Mouse (Mus musculus): ENCODE results near the gene Tbca.

Gene Tbca

DNA sequence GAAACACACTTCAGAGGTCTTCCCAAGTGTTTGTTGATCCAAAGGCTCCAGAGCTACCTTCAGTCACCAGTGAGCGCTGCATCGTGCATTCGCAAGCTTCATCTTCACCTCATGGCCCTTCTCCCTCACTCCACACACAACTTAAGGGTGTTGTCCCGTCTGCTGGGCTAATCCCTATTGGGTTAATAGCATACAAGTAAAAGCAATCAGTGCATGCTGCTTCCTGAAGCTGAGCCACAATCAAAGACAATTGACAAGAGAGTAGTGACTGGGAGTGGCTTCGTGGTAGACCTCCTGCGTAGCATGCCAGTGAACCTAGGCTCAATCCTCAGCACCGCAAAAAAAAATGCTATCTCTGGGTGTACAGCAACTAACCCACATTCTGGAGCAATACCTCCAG is 59.2 kb downstream of the Tbca start:
- DNase-seq (ENCODE audit: low read depth, low spot score), result no peak

DNA sequence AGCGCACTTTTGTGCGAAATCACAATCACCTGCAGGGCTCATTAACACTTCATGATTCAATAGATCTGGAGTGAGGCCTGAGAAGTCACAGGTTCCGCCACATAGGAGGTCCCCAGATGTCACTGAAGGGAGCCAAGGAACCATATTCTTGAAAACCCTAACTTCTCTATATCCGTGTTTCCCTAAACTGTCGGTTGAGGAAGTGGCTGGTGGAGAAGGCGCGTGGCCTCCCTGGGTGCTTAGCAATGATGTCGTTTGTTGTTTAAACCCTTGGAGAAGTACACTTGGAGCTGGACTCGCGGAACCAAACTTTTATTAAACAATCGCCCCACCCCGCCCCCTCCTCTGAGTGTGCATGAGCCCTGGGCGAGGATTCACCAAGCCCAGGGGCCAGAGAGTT is 60.6 kb downstream of the Tbca start:
- no peak for DNase-seq (ENCODE audit: low read depth, low spot score)

DNA sequence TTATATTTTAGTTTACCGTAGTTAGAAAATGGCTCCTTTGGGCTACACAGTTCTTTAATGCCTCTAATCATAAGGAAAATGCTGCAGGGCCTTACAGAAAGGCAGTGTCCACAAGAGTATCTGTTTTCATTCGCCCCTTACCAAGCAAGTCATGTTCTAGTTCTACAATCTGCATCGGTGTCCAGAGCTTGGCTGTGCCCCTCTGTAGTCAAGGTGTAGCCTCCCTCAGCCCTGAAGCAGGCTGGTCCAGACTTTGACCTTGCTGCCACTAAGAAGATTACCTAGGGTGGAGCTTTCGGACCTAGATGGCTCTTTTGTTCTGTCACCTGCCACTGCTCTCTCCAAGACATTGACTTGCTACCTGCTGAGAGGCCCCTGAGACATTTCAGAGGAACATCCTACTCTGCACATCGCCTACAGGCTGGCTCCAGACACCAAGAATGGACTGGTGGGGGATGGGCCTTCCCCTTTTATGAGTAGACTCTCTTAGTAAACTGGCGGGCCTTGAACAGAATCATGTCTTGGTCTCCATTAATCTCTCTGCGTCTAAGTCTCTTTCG is 69.4 kb downstream of the Tbca start:
- no peak for DNase-seq (ENCODE audit: low read depth, low spot score)

DNA sequence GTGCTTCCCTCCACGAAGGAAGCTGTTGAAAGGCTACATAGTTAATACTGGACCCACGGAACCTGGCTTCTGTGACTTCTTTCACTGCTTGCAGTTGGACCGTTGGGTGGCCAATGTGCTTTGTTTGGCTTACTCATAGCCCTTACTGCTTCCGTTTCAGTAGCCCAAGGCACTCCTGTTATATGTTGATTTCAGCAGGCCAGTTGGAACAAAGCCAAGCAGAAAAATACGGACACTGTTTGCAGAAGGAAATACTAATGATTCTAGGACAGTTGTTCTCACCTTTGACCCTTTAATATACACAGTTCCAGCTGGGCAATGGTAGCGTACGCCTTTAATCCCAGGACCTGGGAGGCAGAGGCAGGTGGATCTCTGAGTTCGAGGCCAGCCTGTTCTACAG is 70.5 kb downstream of the Tbca start:
- no peak for DNase-seq (ENCODE audit: low read depth, low spot score)

DNA sequence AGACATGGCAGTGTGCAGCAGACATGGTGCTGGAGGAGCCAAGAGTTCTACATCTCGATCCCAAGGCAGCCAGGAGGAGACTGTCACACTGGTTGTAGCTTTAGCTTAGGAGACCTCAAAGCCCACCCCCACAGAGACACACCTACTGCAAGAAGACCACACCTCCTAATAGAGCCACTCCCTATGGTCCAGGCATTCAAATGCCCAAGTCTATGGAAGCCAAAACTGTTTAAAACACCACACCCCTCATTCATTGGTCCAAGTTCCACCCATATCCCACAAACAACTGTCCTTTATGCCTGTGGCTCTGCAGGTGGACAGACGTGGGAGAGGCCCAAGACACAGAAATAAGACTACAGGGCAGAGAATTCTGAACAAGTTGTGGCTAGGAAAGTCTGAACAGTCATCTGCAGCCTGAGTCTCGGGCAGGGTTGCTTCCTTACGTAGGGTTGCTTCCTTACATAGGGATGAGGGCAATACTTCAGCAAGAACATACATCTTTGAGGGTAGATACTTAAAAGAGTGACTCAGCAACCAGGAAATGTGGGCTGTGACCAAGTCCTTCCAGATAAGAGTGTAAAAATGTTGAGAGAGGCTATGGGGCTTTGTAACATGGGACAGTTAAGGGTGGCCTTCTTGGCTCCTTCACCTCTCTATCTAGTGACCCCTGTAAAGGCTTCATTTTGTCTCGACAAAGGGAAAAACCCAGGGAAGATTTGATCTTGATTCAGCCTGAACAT is 74.0 kb downstream of the Tbca start:
- no peak for DNase-seq (ENCODE audit: low read depth, low spot score)

DNA sequence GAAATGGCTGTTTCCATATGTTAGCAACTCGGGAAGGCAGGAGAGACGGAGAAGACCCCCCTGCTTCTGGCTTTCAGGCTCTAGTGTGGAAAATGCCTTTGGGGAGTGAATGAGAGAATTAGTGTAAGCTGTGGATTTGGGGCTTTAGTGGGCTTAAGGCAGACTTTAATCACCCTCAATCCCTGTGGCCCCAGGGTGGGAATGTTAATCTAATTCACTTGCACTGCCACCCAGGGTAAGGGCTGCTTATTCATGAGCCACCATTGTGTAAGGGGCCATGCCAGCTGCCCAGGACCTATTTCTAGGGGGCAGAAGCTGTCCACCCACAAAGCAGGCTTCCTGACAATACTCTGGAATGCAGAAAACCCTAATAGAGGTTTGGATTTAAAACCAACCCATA is 78.2 kb downstream of the Tbca start:
- no peak for DNase-seq (ENCODE audit: low read depth, low spot score)

DNA sequence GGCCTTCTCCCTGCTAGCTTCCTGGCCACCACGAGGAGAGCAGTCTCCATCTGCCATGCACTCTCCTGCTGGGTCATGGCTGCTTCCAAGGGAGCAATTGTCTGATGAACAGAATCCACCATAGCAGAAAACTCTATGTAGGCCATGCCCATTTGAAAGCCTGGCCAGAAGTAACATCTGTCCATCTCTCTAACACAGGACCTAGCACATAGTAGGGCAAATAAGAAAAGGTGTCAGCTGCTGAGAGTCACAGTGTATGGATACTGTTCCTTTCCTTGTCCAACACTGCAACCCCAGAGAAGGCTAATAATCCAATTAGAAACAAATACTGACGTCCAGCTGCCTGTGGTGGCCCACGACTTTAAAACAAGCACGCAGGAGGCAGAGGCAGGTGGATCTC is 79.1 kb downstream of the Tbca start:
- DNase-seq (ENCODE audit: low read depth, low spot score), result no peak

DNA sequence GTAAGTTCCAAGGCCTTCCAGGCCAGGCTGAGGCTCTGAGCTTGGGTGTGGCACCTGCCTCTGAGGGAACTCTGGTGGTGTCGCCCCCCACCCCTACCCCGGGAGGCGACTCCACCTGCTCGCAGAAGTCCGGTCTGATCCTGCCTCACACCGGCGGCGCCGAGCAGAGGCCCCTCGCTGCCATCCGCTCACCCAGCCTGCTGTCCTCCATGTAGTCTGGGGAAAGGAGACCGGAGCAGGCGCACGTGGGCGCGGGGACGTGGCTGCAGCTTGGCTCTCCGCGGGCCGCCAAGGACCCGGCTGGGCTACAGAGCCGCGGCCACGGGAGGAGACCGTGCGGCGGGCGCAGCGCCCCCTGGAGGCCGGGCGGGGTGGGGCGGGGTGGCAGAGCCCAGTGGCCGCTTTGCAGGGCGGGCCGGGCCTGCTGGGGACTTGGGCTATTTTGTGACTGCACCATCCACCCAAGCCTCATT is 79.8 kb downstream of the Tbca start:
- DNase-seq (ENCODE audit: low read depth, low spot score), result no peak

DNA sequence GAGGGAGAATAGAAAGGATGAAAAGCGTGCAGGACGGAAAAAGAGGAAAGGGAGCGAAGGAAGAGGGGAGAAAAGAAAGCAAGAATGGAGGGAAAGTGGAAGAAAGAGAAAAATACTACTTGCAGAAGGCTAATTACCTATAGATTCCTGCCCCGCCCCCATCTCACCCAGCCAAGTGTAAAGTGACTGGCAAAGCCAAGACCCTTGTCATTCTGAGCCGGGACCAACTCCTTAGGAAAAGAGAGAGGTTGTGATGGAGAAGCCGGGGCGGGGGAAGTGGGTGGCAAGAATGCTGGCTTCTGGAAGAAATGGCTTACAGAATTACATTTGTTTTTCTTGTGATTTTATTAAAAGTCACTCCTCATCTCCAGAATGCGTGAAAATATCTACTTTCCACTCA is 80.8 kb downstream of the Tbca start:
- DNase-seq (ENCODE audit: low read depth, low spot score), result no peak

DNA sequence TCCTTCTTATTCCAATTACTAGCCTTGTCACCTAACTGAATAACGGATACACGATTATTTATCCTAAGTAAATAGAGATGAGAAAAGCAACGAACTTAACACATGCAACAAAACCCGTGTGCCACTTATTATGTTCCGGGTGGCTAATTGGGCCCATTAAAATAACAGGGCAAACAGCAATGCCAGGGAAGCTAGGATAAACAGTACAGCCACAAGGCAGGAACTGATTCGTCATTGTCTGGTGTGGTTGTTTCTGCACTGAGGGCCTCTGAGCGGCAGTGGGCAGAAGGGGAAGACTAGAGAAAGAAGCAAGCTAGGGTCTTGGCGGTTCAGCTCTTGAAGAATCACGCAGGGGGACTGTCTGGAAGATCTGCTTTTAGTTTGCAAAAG is 81.4 kb downstream of the Tbca start:
- DNase-seq (ENCODE audit: low read depth, low spot score), result no peak

DNA sequence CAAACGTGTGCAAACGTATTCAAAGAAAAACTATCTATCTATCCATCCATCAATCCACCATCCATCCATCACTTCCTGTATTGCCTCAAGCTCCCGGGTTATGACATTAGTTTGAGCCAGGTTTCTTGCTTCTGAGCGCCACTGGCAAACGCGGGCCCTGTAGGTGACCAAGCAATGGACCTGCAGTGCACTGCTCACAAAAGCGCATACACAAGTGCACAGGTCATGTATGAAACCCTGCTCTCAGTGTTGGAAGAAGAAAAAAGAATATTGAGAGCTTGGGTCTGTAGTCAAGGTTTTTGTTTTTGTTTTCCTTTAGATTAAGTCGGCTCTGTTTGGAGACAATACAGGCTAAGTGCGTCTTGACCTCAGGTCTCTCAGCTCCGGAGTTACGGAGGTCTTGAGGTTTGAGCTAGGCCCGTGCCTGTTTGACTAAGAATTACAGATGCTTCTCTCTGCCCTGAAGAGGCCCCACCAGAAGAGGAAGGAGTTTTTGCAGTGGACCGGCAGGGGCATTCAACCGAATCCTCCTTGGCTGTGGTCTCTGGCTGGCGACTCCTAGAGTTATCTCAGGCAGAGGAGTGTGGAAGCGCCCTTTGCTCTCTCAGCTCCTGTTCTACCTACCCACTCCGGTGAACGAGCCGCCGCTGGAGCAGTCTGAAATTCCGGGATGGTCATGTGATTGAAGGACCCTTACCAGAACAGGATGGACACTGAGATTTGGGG is 81.9 kb downstream of the Tbca start:
- DNase-seq (ENCODE audit: low read depth, low spot score), result no peak

DNA sequence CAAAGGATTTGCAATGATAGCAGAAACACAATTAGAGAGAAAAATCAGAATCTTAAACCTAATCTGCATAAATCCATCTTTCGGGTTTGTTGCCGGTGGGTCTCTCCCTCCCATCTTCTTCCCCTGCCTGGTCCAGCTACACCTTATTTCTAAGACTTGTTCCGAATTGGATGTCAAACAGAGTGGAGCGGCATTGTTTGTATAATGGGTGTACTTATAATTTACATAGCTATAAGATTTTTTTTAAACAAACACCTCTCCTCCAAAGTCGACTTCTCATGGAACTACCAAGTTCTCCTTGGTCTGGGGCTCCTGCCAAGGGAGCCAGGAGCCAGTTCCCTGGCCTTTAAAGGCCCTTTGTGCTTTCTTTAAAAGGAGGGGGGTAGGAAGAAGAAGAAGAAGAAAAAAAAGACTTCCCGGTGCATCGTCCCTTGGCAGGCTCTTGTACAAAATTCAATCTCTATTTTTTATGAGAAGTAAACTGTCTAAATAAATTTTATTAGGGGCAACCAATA is 83.2 kb downstream of the Tbca start:
- no peak for DNase-seq (ENCODE audit: low read depth, low spot score)

DNA sequence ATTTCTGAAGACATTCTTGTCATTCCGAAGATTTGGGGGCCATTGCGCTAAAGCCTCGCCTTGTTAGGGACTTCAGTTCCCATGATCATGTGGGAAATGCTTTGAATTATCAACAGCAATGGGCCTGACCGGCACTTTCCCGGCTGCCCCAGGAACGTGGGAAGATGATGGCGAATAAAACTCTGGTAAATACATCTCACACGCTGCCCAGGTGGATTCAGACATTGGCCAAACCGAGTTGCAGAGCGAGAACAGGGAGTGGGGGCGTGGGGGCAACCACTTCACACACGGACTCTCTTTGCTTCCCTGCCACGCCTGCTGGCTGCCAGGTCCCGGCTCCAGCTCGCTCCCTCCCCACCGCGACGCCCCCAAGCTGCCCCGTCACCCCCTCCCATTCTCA is 83.7 kb downstream of the Tbca start:
- DNase-seq (ENCODE audit: low read depth, low spot score), result no peak

DNA sequence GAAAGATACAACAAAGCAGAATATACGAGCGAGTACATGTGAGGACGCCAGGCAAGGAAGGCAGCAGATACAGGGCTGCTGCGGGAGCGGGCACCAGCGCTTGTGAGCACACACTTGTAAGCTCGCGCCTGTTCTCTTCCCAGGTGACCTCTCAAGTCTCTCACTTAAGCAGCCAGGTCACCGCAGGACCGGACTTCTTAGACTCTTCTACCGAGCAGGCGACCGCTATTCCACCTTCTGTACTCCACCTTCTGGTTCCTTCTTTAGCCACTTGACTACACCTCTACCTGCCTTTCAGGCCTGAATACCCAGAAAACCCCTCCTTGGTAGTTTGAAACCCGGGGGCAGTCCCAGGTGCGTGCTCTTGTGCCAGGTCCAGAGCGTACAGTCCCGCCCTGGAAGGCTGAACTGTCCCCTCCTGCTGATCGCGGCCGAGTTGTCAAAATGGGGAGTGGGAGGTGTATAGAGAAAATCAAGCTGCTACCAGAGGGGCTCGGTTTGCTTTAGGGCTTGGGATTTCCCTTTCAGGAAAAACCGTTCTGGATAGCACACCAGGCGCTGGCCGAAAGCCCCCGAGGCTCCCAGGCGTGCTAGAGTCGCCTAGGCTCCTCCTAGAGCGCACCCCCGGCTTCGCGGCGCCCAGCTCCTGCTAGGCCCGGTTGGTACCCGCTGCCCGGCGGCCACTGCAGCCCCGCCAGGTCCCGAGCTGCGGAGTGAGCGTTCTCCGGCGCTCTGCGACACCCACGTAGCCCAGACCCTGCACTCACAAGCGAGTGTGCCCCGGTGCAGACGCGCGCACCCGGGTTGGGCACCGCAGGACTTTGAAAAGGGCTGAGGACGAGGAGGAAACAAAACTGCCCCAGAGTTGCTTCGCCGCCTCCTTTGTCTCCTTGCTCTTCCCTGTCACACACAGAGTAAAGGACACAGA is 84.7 kb downstream of the Tbca start:
- no peak for DNase-seq (ENCODE audit: low read depth, low spot score)

DNA sequence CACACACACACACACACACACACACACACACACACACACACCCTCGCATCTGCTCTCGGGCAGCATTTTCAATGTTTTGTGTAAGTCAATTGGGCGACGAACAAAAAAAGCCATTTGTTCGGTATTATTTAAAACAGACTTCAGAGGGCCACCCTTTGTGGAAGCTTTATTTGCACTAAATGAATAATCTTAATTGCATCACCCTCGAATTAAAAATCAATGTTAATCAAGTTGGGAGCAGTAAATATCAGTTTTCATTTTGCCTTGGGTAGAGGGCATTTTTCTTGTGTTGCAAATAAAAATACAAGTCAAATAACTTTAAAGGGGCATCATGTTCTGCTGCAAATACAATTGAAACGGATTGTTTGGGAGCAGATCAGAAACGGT is 85.3 kb downstream of the Tbca start:
- DNase-seq (ENCODE audit: low read depth, low spot score), result no peak

DNA sequence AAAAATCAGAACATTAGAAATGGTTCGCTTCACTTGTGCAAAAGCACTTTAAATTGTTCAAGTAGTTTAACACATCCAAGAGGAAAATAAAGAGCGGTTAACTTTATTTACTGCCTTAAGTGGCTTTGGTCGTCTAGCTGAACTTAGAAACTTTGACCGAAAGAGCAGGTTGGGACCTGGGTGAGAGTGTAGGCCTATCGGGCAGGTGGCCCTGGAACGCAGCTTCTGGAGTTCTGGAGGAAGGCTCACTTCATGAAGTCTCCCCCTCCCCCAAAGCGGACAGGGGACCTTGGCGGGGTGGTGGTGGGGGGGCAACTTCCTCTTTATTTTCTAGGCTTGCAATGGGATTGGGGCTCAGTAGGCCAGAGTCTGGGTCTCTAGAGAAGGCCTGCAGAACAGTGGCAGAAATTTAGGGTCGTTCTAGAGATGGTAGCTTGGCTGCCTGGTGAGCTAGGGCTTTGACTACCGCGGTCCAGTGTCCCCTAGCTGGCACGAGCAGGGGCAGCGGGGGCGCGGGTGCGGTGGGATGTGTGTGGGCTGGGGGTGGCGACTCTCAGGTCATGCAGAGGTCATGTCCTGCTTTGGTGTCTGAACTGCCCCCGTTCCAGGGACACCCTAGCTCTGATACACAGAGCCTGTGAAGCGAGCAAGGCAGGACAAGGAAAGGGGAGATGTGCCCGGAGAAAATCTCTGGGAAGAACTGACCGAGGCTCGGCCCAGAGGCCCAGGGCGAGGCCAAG is 86.1 kb downstream of the Tbca start:
- no peak for DNase-seq (ENCODE audit: low read depth, low spot score)

DNA sequence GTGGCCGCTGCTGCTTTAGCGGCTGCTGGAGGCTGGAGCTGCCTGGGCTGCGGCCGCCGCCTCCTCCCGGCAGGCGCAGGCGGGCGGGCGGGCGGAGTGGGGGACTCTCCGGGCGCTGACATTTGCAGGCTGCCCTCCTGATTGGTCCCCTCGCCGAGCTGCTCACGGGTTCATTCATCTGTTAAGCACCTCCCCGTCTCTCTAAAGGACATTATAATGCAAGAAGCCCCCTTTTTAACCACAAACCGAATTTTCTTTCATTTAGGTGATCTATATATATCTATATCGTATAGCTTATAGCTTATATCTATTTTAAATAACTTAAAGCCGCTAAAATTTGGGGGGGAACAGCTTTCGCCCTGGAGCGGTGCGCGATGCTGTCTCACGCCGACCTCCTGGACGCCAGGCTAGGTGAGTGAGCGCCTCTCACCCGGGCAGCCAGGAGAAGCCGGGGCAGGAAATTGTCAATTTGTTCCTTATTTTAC is 86.7 kb downstream of the Tbca start, which contains the start of gene Otp:
Otp (plus strand) TSS at position 207 of the 485 bp plus-strand sequence.
- DNase-seq (ENCODE audit: low read depth, low spot score), result no peak

DNA sequence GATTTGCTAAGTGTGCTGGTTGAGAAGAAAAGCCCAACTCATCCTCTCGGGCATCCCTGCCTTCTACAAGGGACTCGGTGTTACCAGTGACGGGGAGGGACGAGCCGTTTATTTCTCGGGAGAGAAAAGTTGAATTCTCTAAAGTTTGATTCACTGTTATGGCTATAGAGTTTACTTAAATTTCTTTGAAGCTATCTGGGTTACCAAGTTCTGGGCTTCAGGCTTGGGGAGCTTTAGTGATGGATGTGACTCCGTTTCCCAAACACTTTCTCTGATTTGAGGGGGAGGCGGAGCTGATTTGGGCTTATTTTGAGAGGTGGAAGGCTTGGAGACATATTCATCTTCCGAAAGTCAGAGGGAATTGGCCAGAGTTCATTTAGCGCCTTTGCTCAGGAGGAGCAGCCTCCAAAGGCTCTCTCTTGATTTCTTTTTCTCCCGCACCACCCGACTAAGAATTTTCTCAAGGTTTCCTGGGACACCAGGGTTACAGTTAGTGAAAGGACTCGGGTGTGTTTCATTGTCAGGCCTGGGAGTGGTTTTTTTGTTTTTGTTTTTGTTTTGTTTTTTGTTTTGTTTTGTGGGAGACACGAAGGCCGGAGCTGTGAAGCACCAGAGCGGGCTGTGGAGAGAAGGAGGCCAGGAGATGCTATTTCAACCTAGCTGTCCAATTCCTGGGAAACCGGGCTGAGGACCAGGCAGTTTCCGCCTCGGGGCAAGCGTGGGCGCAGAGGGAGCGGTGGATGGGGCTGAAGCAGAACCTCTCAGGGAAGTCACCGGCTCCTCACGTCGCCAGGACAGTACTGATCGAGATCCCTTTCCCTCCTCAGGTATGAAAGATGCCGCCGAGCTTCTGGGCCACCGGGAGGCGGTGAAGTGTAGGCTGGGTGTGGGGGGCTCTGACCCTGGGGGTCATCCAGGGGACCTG is 87.8 kb downstream of the Tbca start:
- DNase-seq (ENCODE audit: low read depth, low spot score), result no peak

DNA sequence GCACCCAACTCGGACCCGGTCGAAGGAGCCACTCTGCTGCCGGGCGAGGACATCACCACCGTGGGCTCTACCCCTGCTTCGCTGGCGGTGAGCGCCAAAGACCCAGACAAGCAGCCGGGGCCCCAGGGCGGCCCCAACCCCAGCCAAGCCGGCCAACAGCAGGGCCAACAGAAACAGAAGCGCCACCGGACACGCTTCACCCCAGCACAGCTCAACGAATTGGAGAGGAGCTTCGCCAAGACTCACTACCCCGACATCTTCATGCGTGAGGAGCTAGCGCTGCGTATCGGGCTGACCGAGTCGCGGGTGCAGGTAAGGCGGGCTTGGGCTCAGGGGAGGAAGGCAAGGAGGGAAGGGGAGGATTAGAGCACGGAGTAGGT is 88.5 kb downstream of the Tbca start:
- DNase-seq (ENCODE audit: low read depth, low spot score), result no peak

Measured in WW6 (cell line).